Comparison of ENCODE assay signal across 11 mouse cellular contexts in genomic region chr13:34726477-34726805, GRCm38 (mm10). TPM values are rescaled to one million over a fixed set of nuclear protein-coding genes. Genes with fewer than 3 reads are reported as not detected.
DNase-seq lines count a peak whose midpoint lies in the region; ATAC-seq and TF ChIP-seq lines count a peak whose summit lies in the region.
"Had no signal": no experiment of that assay in that cellular context is flagged by ENCODE, and none has a peak within 500 bp of the region (broad histone marks: within the 10 kb centered on the region; RNA-seq: fewer than 3 reads in every experiment).

No protein-coding gene starts in this region.

- no peak for TF ChIP-seq CTCF in stomach, postnatal 0 days (IDR thresholded peaks at IDR 0.05; ENCODE audit: low read depth)

- H3K9me3 ChIP-seq in heart, embryonic 14.5 days (ENCODE audit: control insufficient read depth, low read length), result 0 out of 2 replicates have a peak, but pooled peaks cover 3% of the 10 kb centered on the region
- no peaks in the 10 kb centered on the region for H3K9me3 ChIP-seq in midbrain, embryonic 10.5 days (replicated peaks)
- H3K9me3 ChIP-seq in midbrain, embryonic 11.5 days (ENCODE audit: control insufficient read depth, low read length), result no peaks in the 10 kb centered on the region; the same call in 1 of the 2 replicates
- H3K9me3 ChIP-seq in limb, embryonic 11.5 days (ENCODE audit: control insufficient read depth, low read length), result no peaks in the 10 kb centered on the region
- no peaks in the 10 kb centered on the region for H3K9me3 ChIP-seq in stomach, postnatal 0 days (ENCODE audit: control insufficient read depth, low read length)

- H3K27me3 ChIP-seq in heart, embryonic 14.5 days (ENCODE audit: control insufficient read depth, insufficient read depth, low read length), result no peaks in the 10 kb centered on the region
- H3K27me3 ChIP-seq in midbrain, embryonic 10.5 days (ENCODE audit: low read depth, poor library complexity, severe bottlenecking), result no peaks in the 10 kb centered on the region
- no peaks in the 10 kb centered on the region for H3K27me3 ChIP-seq in midbrain, embryonic 11.5 days (ENCODE audit: control insufficient read depth, insufficient read depth, low read length)
- H3K27me3 ChIP-seq in limb, embryonic 11.5 days (ENCODE audit: control insufficient read depth, insufficient read depth, low read length), result no peaks in the 10 kb centered on the region
- H3K27me3 ChIP-seq in stomach, postnatal 0 days (ENCODE audit: control insufficient read depth, insufficient read depth, low read length), result no peaks in the 10 kb centered on the region

- WGBS in heart, embryonic 14.5 days, result 27% methylated on average over 8 of the region's 8 CpGs
- 86% methylated on average over 8 of the region's 8 CpGs for WGBS in midbrain, embryonic 10.5 days
- 79% methylated on average over 8 of the region's 8 CpGs for WGBS in midbrain, embryonic 11.5 days
- 19% methylated on average over 8 of the region's 8 CpGs for WGBS in limb, embryonic 11.5 days
- WGBS in stomach, postnatal 0 days, result 22% methylated on average over 8 of the region's 8 CpGs

- H3K4me1 ChIP-seq in heart, embryonic 14.5 days (ENCODE audit: control insufficient read depth in 2 of 2, insufficient read depth in 2 of 2, low read length in 2 of 2), result peaks cover 13 to 21% of the 10 kb centered on the region in 2 experiments
- peaks cover 19% of the 10 kb centered on the region for H3K4me1 ChIP-seq in midbrain, embryonic 10.5 days
- peaks cover 3% of the 10 kb centered on the region; the same call in 1 of the 2 replicates for H3K4me1 ChIP-seq in midbrain, embryonic 11.5 days (ENCODE audit: control insufficient read depth, insufficient read depth, low read length)
- peaks cover 19% of the 10 kb centered on the region for H3K4me1 ChIP-seq in limb, embryonic 11.5 days (ENCODE audit: control insufficient read depth, insufficient read depth, low read length)
- no peaks in the 10 kb centered on the region; the same call in 1 of the 2 replicates for H3K4me1 ChIP-seq in stomach, postnatal 0 days (replicated peaks; ENCODE audit: control insufficient read depth, insufficient read depth)

- no peak for TF ChIP-seq EP300 in stomach, postnatal 0 days (optimal IDR thresholded peaks at IDR 0.05)

- peak overlapping the region; percentile 25 to 34 for H3K4me3 ChIP-seq in heart, embryonic 14.5 days (ENCODE audit: control insufficient read depth in 1 of 2, insufficient read depth in 1 of 2, low read depth in 1 of 2, low read length in 2 of 2)
- no peak overlapping the region for H3K4me3 ChIP-seq in midbrain, embryonic 10.5 days
- H3K4me3 ChIP-seq in midbrain, embryonic 11.5 days (ENCODE audit: low read depth, low read length), result no peak overlapping the region
- no peak overlapping the region for H3K4me3 ChIP-seq in limb, embryonic 11.5 days (ENCODE audit: low read depth, low read length)
- peak overlapping the region; percentile 18; the same call in 1 of the 2 replicates for H3K4me3 ChIP-seq in stomach, postnatal 0 days (ENCODE audit: low read depth, low read length)

- H3K9ac ChIP-seq in heart, embryonic 14.5 days (ENCODE audit: low read length), result peak overlapping the region; percentile 31
- no peak overlapping the region for H3K9ac ChIP-seq in midbrain, embryonic 11.5 days (ENCODE audit: low read length)
- no peak overlapping the region for H3K9ac ChIP-seq in limb, embryonic 11.5 days (ENCODE audit: low read length)
- H3K9ac ChIP-seq in stomach, postnatal 0 days (ENCODE audit: low read length), result no peak overlapping the region

- no peaks in the 10 kb centered on the region for H3K36me3 ChIP-seq in heart, embryonic 14.5 days (ENCODE audit: control insufficient read depth, insufficient read depth, low read length)
- no peaks in the 10 kb centered on the region for H3K36me3 ChIP-seq in midbrain, embryonic 10.5 days
- no peaks in the 10 kb centered on the region for H3K36me3 ChIP-seq in midbrain, embryonic 11.5 days (ENCODE audit: control insufficient read depth, insufficient read depth, low read length)
- no peaks in the 10 kb centered on the region for H3K36me3 ChIP-seq in limb, embryonic 11.5 days (ENCODE audit: control insufficient read depth, insufficient read depth, low read length)
- no peaks in the 10 kb centered on the region for H3K36me3 ChIP-seq in stomach, postnatal 0 days (ENCODE audit: control insufficient read depth, insufficient read depth, low read length)

- no peak for DNase-seq in heart, postnatal 4 days
- DNase-seq in midbrain, embryonic 10.5 days (ENCODE audit: low spot score), result no peak
- no peak for DNase-seq in midbrain, embryonic 11.5 days (ENCODE audit: low spot score, missing footprints)
- peak; percentile 66 for DNase-seq in limb, embryonic 11.5 days (ENCODE audit: low spot score)
- DNase-seq in stomach, postnatal 0 days (ENCODE audit: low spot score), result no peak
- no peak for DNase-seq in c-Kit-positive CD71-positive TER-119-positive erythroid progenitor cells, embryonic 14.5 days (ENCODE audit: low spot score)
- no peak for DNase-seq in frontal cortex, postnatal 25 days (ENCODE audit: low spot score in 2 of 2)

- peak overlapping the region; percentile 85 to 87 for H3K27ac ChIP-seq in heart, embryonic 14.5 days (replicated peaks in 1 of 2; ENCODE audit: control insufficient read depth in 1 of 2, insufficient read depth in 1 of 2, low read depth in 2 of 2, low read length in 2 of 2)
- peak overlapping the region; percentile 64; the same call in 1 of the 2 replicates for H3K27ac ChIP-seq in midbrain, embryonic 10.5 days (replicated peaks)
- H3K27ac ChIP-seq in midbrain, embryonic 11.5 days (ENCODE audit: low read depth, low read length), result no peak overlapping the region
- peak overlapping the region; percentile 73; the same call in 1 of the 2 replicates for H3K27ac ChIP-seq in limb, embryonic 11.5 days (replicated peaks; ENCODE audit: low read depth, low read length)
- H3K27ac ChIP-seq in stomach, postnatal 0 days (replicated peaks), result peak overlapping the region; percentile 45

- no peak; the same call in 1 of the 2 replicates for ATAC-seq in heart, embryonic 14.5 days (ENCODE audit: insufficient number of reproducible peaks, insufficient read depth, low FRiP score, low read depth)
- ATAC-seq in midbrain, embryonic 11.5 days (ENCODE audit: low FRiP score), result no peak
- peak; percentile 15; the same call in 1 of the 2 replicates for ATAC-seq in limb, embryonic 11.5 days (ENCODE audit: insufficient number of reproducible peaks, low FRiP score, low TSS enrichment, low read depth)
- peak; percentile 51; the same call in 1 of the 2 replicates for ATAC-seq in stomach, postnatal 0 days (ENCODE audit: low FRiP score, low TSS enrichment)

- H3K4me2 ChIP-seq in heart, embryonic 14.5 days (ENCODE audit: low read length), result peak overlapping the region; percentile 56
- H3K4me2 ChIP-seq in midbrain, embryonic 11.5 days, result no peak overlapping the region
- H3K4me2 ChIP-seq in limb, embryonic 11.5 days (ENCODE audit: low read depth, severe bottlenecking), result peak overlapping the region; percentile 8; the same call in 1 of the 2 replicates
- H3K4me2 ChIP-seq in stomach, postnatal 0 days (replicated peaks; ENCODE audit: low read depth), result peak overlapping the region; percentile 41

RNA-seq across cellular contexts. Expression of gene Fam50b, which starts 8.2 kb away (rescaled TPM):
- polyA plus RNA-seq in heart, embryonic 14.5 days (2014; fragmentation: Nextera tagmentation; extraction: Ambion mirVana), result 0.16 TPM in 1 of 2 replicates, not detected in the other
- total RNA-seq in heart, postnatal 4 days (2021), result not detected
- not detected in 2 replicates for polyA plus RNA-seq in midbrain, embryonic 10.5 days (2016; fragmentation: Nextera tagmentation; extraction: Ambion mirVana)
- not detected in 2 replicates for polyA plus RNA-seq in midbrain, embryonic 11.5 days (2014; fragmentation: Nextera tagmentation; extraction: Ambion mirVana)
- not detected in 2 replicates for polyA plus RNA-seq in limb, embryonic 11.5 days (2014; fragmentation: Nextera tagmentation; extraction: Ambion mirVana)
- polyA plus RNA-seq in stomach, postnatal 0 days (2015; fragmentation: Nextera tagmentation; extraction: Ambion mirVana), result 0.07 TPM in 1 of 2 replicates, not detected in the other
- total RNA-seq: adrenal gland, postnatal 10 days; granulocyte monocyte progenitor cell, adult 5-6 weeks; left cerebral cortex, postnatal 10 days had no signal

Comparison
In these comparisons a context has a peak if more than half of its experiments do, and no peak if none do; other contexts are left out.
1. ATAC-seq: peak in limb, embryonic 11.5 days (single experiment) and stomach, postnatal 0 days (single experiment); none in heart, embryonic 14.5 days (single experiment) and midbrain, embryonic 11.5 days (single experiment).
2. H3K4me3 ChIP-seq: peak in heart, embryonic 14.5 days (2 of 2) and stomach, postnatal 0 days (single experiment); none in midbrain, embryonic 10.5 days (single experiment), midbrain, embryonic 11.5 days (single experiment) and limb, embryonic 11.5 days (single experiment).